Mouse (Mus musculus): Measurements from ENCODE around the gene Crispld2.

- TF ChIP-seq CTCF (IDR thresholded peaks at IDR 0.05; ENCODE audit: low read depth) (no peak), EP300 (IDR thresholded peaks at IDR 0.05; ENCODE audit: low read depth) (no peak)
Observed at GRCm38 (mm10) chr8:120066226-120066625, 74.0 kb downstream of the Crispld2 start.
